Mouse (Mus musculus): ENCODE measurements around the gene Ywhae. TPM values are rescaled to one million over a fixed set of nuclear protein-coding genes. Genes with fewer than 3 reads are reported as not detected.

The Ywhae gene
- polyA plus RNA-seq, 1 experiment from 2014 or later, result 218 TPM

GRCm38 (mm10) chr11:75737806-75738476 lies 5.3 kb downstream of the Ywhae start:
- no peak for ATAC-seq (ENCODE audit: insufficient read depth)
- 69% methylated on average over 2 of the region's 2 CpGs for WGBS (ENCODE audit: insufficient replicate concordance)
- Histone ChIP-seq H3K9me3 (replicated peaks) (no peaks in the 10 kb centered on the region), H3K9ac (no peak overlapping the region), H3K4me3 (replicated peaks) (no peak overlapping the region), H3K4me1 (replicated peaks) (peaks cover 76% of the 10 kb centered on the region), H3K27ac (replicated peaks) (no peak overlapping the region), H3K4me2 (no peak overlapping the region), H3K27me3 (no peaks in the 10 kb centered on the region), H3K36me3 (replicated peaks) (peaks cover 18% of the 10 kb centered on the region)

- H3K27me3 ChIP-seq, result no peaks in the 10 kb centered on the region
- peaks cover 78% of the 10 kb centered on the region for H3K4me1 ChIP-seq (replicated peaks)
- no peaks in the 10 kb centered on the region for H3K9me3 ChIP-seq (replicated peaks)
- peaks cover 18% of the 10 kb centered on the region for H3K36me3 ChIP-seq (replicated peaks)
- no peak overlapping the region for H3K9ac ChIP-seq
- no peak overlapping the region for H3K27ac ChIP-seq (replicated peaks)
- no peak overlapping the region for H3K4me2 ChIP-seq
- WGBS (ENCODE audit: insufficient replicate concordance), result 78% methylated on average over 7 of the region's 7 CpGs
- no peak overlapping the region for H3K4me3 ChIP-seq (replicated peaks)
- ATAC-seq (ENCODE audit: insufficient read depth), result no peak
Measured at GRCm38 (mm10) chr11:75738477-75738821, 5.8 kb downstream of the Ywhae start.

GRCm38 (mm10) chr11:75740204-75740603 lies 7.5 kb downstream of the Ywhae start:
- Histone ChIP-seq H3K27ac (replicated peaks) (no peak overlapping the region), H3K9ac (no peak overlapping the region), H3K4me2 (no peak overlapping the region), H3K36me3 (replicated peaks) (peaks cover 18% of the 10 kb centered on the region), H3K4me3 (replicated peaks) (no peak overlapping the region), H3K9me3 (replicated peaks) (no peaks in the 10 kb centered on the region), H3K4me1 (replicated peaks) (peaks cover 71% of the 10 kb centered on the region), H3K27me3 (no peaks in the 10 kb centered on the region)
- WGBS (ENCODE audit: insufficient replicate concordance), result 55% methylated on average over 3 of the region's 3 CpGs
- no peak for ATAC-seq (ENCODE audit: insufficient read depth)

- no peak overlapping the region for H3K27ac ChIP-seq (replicated peaks)
- WGBS (ENCODE audit: insufficient replicate concordance), result 19% methylated on average over 3 of the region's 3 CpGs
- peaks cover 68% of the 10 kb centered on the region for H3K4me1 ChIP-seq (replicated peaks)
- peaks cover 18% of the 10 kb centered on the region for H3K36me3 ChIP-seq (replicated peaks)
- no peak overlapping the region for H3K9ac ChIP-seq
- no peak for ATAC-seq (ENCODE audit: insufficient read depth)
- H3K4me3 ChIP-seq (replicated peaks), result no peak overlapping the region
- H3K9me3 ChIP-seq (replicated peaks), result no peaks in the 10 kb centered on the region
- H3K27me3 ChIP-seq, result no peaks in the 10 kb centered on the region
- H3K4me2 ChIP-seq, result no peak overlapping the region
Measured at GRCm38 (mm10) chr11:75741615-75742014, 8.9 kb downstream of the Ywhae start.

GRCm38 (mm10) chr11:75744761-75745160 lies 12.1 kb downstream of the Ywhae start:
- H3K27me3 ChIP-seq, result no peaks in the 10 kb centered on the region
- no peak overlapping the region for H3K9ac ChIP-seq
- ATAC-seq (ENCODE audit: insufficient read depth), result no peak
- H3K4me2 ChIP-seq, result no peak overlapping the region
- H3K27ac ChIP-seq (replicated peaks), result no peak overlapping the region
- WGBS (ENCODE audit: insufficient replicate concordance), result 76% methylated on average over 3 of the region's 3 CpGs
- H3K36me3 ChIP-seq (replicated peaks), result peaks cover 15% of the 10 kb centered on the region
- H3K4me1 ChIP-seq (replicated peaks), result peaks cover 64% of the 10 kb centered on the region
- no peak overlapping the region for H3K4me3 ChIP-seq (replicated peaks)
- H3K9me3 ChIP-seq (replicated peaks), result no peaks in the 10 kb centered on the region

GRCm38 (mm10) chr11:75750537-75750936 lies 17.9 kb downstream of the Ywhae start:
- Histone ChIP-seq H3K36me3 (replicated peaks) (peaks cover 33% of the 10 kb centered on the region), H3K4me3 (replicated peaks) (no peak overlapping the region), H3K4me1 (replicated peaks) (peaks cover 33% of the 10 kb centered on the region), H3K9me3 (replicated peaks) (no peaks in the 10 kb centered on the region), H3K4me2 (no peak overlapping the region), H3K9ac (no peak overlapping the region), H3K27me3 (no peaks in the 10 kb centered on the region), H3K27ac (replicated peaks) (no peak overlapping the region)
- no peak for ATAC-seq (ENCODE audit: insufficient read depth)
- 85% methylated on average over 1 of the region's 1 CpGs for WGBS (ENCODE audit: insufficient replicate concordance)

- H3K36me3 ChIP-seq (replicated peaks), result peaks cover 37% of the 10 kb centered on the region
- 64% methylated on average over 4 of the region's 4 CpGs for WGBS (ENCODE audit: insufficient replicate concordance)
- no peak for ATAC-seq (ENCODE audit: insufficient read depth)
Measured at GRCm38 (mm10) chr11:75751082-75751481, 18.4 kb downstream of the Ywhae start.

GRCm38 (mm10) chr11:75756687-75757086 lies 24.0 kb downstream of the Ywhae start:
- Histone ChIP-seq H3K9me3 (replicated peaks) (no peaks in the 10 kb centered on the region), H3K4me2 (no peak overlapping the region), H3K36me3 (replicated peaks) (peaks cover 82% of the 10 kb centered on the region), H3K27ac (replicated peaks) (no peak overlapping the region), H3K9ac (no peak overlapping the region), H3K4me3 (replicated peaks) (no peak overlapping the region), H3K4me1 (replicated peaks) (peaks cover under 1% of the 10 kb centered on the region; the same call in 1 of the 2 replicates), H3K27me3 (no peaks in the 10 kb centered on the region)
- WGBS (ENCODE audit: insufficient replicate concordance), result 58% methylated on average over 8 of the region's 8 CpGs
- no peak for ATAC-seq (ENCODE audit: insufficient read depth)

More at GRCm38 (mm10) chr11:75751082-75751481, 18.4 kb downstream of the Ywhae start:
- Histone ChIP-seq H3K9ac (no peak overlapping the region), H3K27me3 (no peaks in the 10 kb centered on the region), H3K4me2 (no peak overlapping the region), H3K4me1 (replicated peaks) (peaks cover 30% of the 10 kb centered on the region), H3K4me3 (replicated peaks) (no peak overlapping the region), H3K9me3 (replicated peaks) (no peaks in the 10 kb centered on the region), H3K27ac (replicated peaks) (no peak overlapping the region)

GRCm38 (mm10) chr11:75758553-75758952 lies 25.9 kb downstream of the Ywhae start:
- Histone ChIP-seq H3K4me2 (no peak overlapping the region), H3K9me3 (replicated peaks) (no peaks in the 10 kb centered on the region), H3K4me3 (replicated peaks) (no peak overlapping the region), H3K9ac (no peak overlapping the region), H3K36me3 (replicated peaks) (peaks cover 86% of the 10 kb centered on the region), H3K27ac (replicated peaks) (no peak overlapping the region), H3K4me1 (replicated peaks) (no peaks in the 10 kb centered on the region), H3K27me3 (no peaks in the 10 kb centered on the region)
- ATAC-seq (ENCODE audit: insufficient read depth), result no peak
- WGBS (ENCODE audit: insufficient replicate concordance), result 79% methylated on average over 1 of the region's 1 CpGs

GRCm38 (mm10) chr11:75760785-75761184 lies 28.1 kb downstream of the Ywhae start:
- Histone ChIP-seq H3K9ac (no peak overlapping the region), H3K27me3 (no peaks in the 10 kb centered on the region), H3K36me3 (replicated peaks) (peaks cover 89% of the 10 kb centered on the region), H3K27ac (replicated peaks) (no peak overlapping the region), H3K4me3 (replicated peaks) (no peak overlapping the region), H3K4me2 (no peak overlapping the region), H3K4me1 (replicated peaks) (no peaks in the 10 kb centered on the region), H3K9me3 (replicated peaks) (no peaks in the 10 kb centered on the region)
- 79% methylated on average over 5 of the region's 5 CpGs for WGBS (ENCODE audit: insufficient replicate concordance)
- no peak for ATAC-seq (ENCODE audit: insufficient read depth)

- Histone ChIP-seq H3K27me3 (no peaks in the 10 kb centered on the region), H3K27ac (replicated peaks) (no peak overlapping the region), H3K9ac (no peak overlapping the region), H3K4me1 (replicated peaks) (no peaks in the 10 kb centered on the region), H3K4me3 (replicated peaks) (no peak overlapping the region), H3K36me3 (replicated peaks) (peaks cover 90% of the 10 kb centered on the region), H3K4me2 (no peak overlapping the region), H3K9me3 (replicated peaks) (no peaks in the 10 kb centered on the region)
- WGBS (ENCODE audit: insufficient replicate concordance), result 72% methylated on average over 2 of the region's 2 CpGs
- no peak for ATAC-seq (ENCODE audit: insufficient read depth)
Measured at GRCm38 (mm10) chr11:75762708-75763107, 30.0 kb downstream of the Ywhae start.

- WGBS (ENCODE audit: insufficient replicate concordance), result 78% methylated on average over 4 of the region's 4 CpGs
- H3K27ac ChIP-seq (replicated peaks), result no peak overlapping the region
- peaks cover 3% of the 10 kb centered on the region for H3K4me1 ChIP-seq (replicated peaks)
- ATAC-seq (ENCODE audit: insufficient read depth), result no peak
- H3K27me3 ChIP-seq, result no peaks in the 10 kb centered on the region
- no peaks in the 10 kb centered on the region for H3K9me3 ChIP-seq (replicated peaks)
- no peak overlapping the region for H3K4me2 ChIP-seq
- peaks cover 74% of the 10 kb centered on the region for H3K36me3 ChIP-seq (replicated peaks)
- no peak overlapping the region for H3K9ac ChIP-seq
- no peak overlapping the region for H3K4me3 ChIP-seq (replicated peaks)
Measured at GRCm38 (mm10) chr11:75764521-75765023, 31.9 kb downstream of the Ywhae start.
